Mouse (Mus musculus): ENCODE measurements at regions not wholly inside any gene's neighbourhood (a gene's known extent, or its start where the extent isn't known, plus 50 kb on each side); places are given as distances from the start of the nearest gene placed in this dataset.

DNA sequence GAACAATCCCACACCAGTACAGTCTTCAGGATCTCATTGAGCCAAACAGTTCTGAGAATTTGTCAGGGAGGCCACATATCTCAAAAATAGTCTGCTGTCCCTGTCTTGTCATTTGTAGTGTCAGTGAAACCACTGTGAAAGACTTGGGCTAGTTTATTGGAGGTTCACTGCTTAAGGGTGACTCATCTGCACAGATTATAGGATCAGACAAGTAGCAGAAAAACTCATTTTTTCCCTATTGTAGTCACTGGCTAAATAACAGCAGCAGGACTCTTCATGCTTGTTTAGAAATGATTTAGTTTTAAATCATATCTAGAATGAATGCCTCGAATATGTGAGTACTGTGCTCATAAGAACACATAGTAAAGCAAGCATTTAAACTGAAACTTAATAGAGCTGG lies 475.2 kb upstream of the Marcks start:
- no peak for DNase-seq (ENCODE audit: low spot score in 2 of 2)

DNA sequence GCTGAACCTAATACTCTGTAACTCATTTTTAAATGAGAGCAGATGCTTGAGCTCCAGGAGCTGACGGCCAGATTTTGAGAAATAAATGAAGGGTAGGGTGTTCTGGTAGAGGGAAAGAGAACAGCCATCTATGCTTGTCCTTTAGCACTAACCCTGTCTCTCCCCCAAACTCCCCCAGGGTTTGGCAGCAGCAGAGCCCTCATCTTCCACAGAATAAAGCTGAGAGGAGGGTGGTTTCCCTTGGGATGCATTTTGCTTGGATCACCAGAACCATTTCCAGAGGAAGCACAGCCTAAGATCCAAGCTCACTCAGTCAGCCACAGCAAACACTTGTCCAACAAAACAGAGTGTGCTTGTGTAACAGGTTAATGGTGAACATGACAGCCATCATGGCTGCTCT lies 464.8 kb upstream of the Marcks start:
- DNase-seq (ENCODE audit: low spot score in 2 of 2) = no peak

GRCm38 (mm10) chr10:37602936-37603335 lies 464.2 kb upstream of the Marcks start:
- DNase-seq (ENCODE audit: low spot score in 2 of 2) = no peak

GRCm38 (mm10) chr10:37589889-37590288 lies 451.2 kb upstream of the Marcks start:
- DNase-seq (ENCODE audit: low spot score in 2 of 2) = no peak

GRCm38 (mm10) chr10:37589009-37589408 lies 450.3 kb upstream of the Marcks start:
- DNase-seq (ENCODE audit: low spot score in 2 of 2) = no peak

DNA sequence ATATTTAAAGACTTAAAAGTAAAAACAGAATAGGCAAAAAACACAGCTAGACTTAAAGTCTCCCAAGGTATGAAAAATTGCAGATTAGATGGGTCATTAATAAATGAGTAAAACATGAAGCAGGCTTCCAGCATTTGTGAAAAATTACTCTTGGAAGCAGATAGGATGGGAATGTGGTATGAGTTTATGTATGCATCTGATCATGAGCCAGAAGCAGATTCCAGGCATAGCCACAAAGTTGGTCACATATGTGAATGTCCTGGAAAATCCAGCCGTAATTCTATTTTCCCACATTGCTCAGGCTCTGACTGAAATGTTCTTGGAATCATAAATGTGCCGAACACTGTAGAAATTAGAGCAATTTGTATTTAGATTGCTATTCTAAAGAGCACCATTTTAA lies 432.5 kb upstream of the Marcks start:
- no peak for DNase-seq (ENCODE audit: low spot score in 2 of 2)

DNA sequence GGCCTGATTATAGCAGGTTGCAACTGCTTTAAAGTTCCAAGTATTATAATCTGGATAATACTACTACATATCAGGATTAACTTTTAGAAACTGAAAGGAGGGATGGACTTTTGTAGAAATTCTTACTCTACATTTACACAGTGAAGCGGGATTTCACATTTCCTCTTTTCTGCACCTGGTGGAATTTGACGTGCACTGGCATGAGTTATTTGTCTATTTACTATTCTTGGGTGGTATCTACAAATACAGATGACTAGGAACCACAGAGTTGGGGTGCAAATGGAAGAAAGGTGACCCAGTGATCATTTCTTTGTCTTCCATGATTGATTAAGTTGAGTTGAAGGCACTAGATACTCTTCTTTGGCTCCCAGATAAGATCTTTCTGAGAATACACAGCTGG lies 423.0 kb upstream of the Marcks start:
- DNase-seq (ENCODE audit: low spot score in 2 of 2) = no peak

DNA sequence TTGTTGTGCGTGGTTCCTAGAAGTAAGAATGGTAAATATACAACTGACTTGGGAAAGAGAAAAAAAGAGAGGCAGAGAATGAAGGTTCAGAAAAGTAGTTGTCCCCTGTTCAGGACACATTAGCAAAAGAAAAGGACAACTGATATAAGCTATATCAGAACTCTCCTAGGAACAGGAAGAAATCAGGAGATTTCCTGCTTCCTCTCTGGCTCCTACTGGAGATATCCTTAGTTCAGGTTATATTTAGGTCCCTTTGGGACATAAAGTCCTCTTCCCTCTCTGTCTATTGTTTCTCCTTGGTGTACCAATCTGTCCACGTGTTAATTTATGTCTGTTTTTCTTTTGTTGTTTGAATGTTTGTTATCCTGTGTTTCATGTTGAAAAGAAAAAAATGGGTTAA lies 410.7 kb upstream of the Marcks start:
- no peak for DNase-seq (ENCODE audit: low spot score in 2 of 2)

DNA sequence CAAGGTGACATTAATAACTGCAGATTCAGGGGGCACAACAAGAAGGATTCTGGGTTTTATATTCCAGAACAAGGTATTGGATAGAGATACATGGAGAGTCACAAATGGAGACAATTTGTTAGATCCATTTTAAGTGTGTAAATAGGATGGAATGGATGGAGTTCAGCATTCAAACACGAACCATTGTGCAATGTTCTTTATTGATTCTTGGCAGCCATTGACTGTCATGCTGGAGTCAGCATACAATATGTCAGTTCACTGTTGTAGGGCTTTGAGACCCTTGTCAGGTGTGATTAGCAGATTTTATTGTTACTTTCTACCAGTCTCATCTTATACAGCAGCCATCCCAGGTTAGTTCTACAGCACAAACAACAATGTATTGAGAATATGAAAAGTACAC lies 402.0 kb upstream of the Marcks start:
- DNase-seq (ENCODE audit: low spot score in 2 of 2) = no peak

- no peak for DNase-seq (ENCODE audit: low spot score in 2 of 2)
Observed at GRCm38 (mm10) chr10:37505966-37506615, 367.4 kb upstream of the Marcks start.

- no peak for DNase-seq (ENCODE audit: low spot score in 2 of 2)
Observed at GRCm38 (mm10) chr10:37504468-37504867, 365.7 kb upstream of the Marcks start.

DNA sequence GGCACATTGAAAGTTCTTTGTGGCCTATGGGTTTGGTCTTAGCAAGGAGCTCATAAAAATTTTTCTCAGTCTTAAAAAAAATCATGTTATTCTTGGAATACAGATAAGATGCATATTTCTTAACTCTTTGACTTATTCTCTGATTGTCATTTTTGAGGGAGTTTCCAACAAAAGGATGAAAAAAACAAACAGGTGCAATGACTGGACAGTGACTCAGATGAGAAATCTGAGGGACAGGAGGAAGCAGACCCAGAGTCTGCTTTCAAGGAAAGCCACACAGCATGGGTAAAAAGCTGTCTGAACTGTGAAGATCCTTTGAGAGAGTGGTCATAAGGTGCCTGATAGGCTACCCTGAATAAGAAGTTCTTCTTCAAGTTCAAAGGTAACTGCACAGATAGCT lies 363.8 kb upstream of the Marcks start:
- no peak for DNase-seq (ENCODE audit: low spot score in 2 of 2)

DNA sequence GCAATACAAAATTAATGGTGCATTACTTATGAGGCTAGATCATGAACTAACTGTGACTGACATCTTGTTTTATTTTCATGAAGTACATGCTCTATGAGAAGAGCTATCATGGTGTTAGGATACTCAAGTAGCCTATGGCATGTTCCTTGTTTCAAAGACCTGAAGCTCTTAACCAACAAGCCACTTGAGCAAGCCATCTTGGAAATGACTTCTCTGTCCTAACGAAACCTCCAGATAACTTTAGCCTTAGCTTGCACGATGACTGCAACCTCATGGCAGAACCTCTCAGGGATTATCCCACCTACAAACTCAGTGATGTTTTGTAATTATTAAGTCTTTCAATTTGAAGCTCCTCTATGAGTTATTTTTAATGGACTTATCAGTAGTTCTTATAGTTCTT lies 362.3 kb upstream of the Marcks start:
- no peak for DNase-seq (ENCODE audit: low spot score in 2 of 2)

DNA sequence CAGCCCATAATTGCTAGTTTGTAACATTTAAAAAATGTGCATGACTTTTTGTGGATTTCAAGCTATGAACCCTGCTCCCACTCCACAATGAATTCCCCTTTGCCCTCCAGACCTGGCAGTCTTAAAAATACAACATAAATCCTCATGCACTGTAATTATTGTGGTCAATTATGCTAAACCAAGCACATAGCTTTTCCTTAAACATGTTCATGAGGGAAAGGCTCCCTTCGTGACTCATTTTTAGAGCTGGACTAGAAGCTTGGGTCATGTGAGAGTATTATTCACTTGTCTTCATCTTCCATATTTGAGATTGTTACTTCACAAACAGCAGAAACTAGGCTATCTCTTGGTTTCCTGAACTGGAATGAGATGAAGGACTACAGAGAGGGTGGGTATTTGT lies 356.7 kb upstream of the Marcks start:
- DNase-seq (ENCODE audit: low spot score in 2 of 2) = no peak

- no peak for DNase-seq (ENCODE audit: low spot score in 2 of 2)
Observed at GRCm38 (mm10) chr10:37494552-37495166, 355.9 kb upstream of the Marcks start.

DNA sequence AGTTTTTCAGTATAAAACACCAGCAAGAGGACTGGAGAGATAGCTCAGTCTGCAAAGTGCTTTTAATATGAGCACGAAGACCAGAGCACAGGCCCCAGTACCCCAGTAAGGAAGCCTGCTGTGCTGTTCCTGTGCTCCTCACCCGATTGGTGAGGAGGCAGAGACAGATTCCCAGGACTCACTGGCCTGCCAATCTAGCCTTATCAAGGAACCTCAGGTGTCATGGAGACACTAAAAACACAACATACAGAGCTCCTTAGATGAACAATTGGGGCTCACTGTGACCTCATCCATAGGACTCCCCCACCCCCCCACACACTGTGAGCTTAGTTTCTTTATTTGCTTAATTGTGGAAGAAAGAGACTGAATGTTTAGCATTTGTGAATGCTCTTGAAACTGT lies 355.4 kb upstream of the Marcks start:
- DNase-seq (ENCODE audit: low spot score in 2 of 2) = no peak

DNA sequence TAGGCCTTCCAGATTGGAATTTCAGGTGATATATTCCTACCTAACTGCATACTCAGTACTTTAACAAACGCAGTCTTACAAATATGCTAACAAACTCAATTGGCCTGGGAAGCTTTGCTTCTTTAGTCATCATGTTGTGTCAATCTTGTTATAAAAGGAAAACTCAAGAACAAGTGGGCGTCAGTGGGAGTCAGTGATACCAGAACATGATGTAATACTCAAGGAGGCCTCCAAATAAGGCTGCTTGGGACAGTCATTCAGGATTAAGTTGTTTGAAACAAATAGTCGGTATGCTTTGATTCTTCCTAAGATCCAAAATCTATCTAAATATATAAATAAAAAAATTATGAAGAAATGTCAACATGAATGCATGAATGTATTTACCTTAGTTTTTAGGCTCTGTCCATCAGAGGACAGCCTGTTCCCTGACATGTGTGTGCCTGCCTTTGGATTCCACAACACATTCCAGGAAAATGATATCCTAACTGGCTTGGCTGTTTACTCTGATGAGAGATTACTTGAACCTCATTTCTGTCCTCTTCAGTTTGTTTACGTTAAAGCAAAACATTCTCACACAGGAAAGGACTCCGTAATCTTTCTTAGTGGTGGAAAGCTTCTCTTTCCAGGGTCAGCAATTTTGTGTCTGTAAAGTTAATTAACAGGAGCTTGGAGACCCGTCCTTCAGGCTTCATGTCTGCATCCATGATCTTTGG lies 345.7 kb upstream of the Marcks start:
- no peak for DNase-seq (ENCODE audit: low spot score in 2 of 2)

DNA sequence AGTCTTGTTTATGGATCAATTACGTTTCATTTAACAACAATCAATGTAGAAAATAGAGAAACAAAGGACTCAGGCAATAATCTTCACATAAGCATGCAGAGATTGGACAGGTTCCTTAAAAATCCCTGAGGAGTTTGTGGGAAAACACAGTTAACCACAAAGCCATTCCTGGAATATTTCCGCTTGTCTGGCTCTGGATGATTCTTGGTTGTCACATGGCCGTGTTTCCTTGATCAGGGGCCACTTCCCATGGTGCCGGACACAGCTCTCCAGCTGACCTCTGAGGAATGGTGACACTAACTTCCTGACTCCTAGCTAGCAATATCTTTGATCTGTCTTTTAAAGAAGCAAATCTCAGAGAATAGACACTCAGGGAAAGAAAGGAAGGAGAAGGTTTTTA lies 344.8 kb upstream of the Marcks start:
- no peak for DNase-seq (ENCODE audit: low spot score in 2 of 2)

DNA sequence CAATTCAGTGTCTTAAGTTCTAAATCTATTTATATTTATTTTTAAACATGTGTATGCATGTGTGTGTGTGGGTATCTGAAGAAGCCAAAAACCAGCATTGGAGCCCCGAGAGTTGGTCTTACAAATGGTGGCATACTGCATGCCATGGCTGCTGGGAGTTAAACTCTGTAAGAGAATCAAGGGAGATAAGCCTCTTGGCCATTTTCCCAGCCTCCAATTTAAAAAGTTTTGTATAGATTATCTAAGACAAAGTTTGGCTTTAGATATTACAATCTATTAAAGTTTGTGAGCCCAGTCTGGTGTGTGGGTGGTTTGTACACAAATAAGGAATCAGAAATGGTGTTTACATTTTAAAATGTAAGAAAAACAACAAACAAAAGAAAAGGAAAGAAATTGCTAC lies 343.2 kb upstream of the Marcks start:
- DNase-seq (ENCODE audit: low spot score in 2 of 2) = no peak

- no peak for DNase-seq (ENCODE audit: low spot score in 2 of 2)
Observed at GRCm38 (mm10) chr10:37480331-37480730, 341.6 kb upstream of the Marcks start.

- DNase-seq (ENCODE audit: low spot score in 2 of 2) = no peak
Observed at GRCm38 (mm10) chr10:37478108-37478507, 339.4 kb upstream of the Marcks start.

GRCm38 (mm10) chr10:37473086-37473485 lies 334.4 kb upstream of the Marcks start:
- no peak for DNase-seq (ENCODE audit: low spot score in 2 of 2)

- DNase-seq (ENCODE audit: low spot score in 2 of 2) = no peak
Observed at GRCm38 (mm10) chr10:37457384-37457783, 318.7 kb upstream of the Marcks start.

Data from frontal cortex, postnatal 10 days (tissue).